Mouse (Mus musculus): ENCODE measurements around the gene Gjb5.
A peak's percentile ranks its signal among the peaks of the same experiment; 100 is the strongest.

Gjb5 gene

GRCm38 (mm10) chr4:127358018-127358417 is at the start of gene Gjb5:
TSS of gene Gjb5 (minus strand) at chr4:127358181.
- no peak for DNase-seq (ENCODE audit: low spot score in 2 of 2)

DNA sequence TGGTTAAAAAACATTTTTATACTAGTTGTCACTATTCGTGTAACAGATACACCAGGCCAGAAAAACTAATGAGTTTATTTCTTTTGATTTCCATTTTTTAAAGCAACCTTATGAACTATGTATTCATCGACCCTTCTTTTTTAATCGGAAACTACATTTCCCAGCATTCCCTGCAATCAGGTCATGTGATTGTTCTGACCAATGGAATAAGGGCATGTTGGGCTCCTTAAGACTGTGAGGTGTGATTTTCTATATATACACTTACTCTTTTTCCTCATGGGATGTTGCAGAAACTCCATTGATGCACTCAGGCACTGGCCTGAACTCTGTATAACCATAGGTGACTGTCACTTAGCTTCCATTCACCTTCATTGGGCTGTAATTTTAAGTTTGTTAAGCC is 44.6 kb upstream of the Gjb5 start:
- DNase-seq (ENCODE audit: low spot score in 2 of 2) = no peak

DNA sequence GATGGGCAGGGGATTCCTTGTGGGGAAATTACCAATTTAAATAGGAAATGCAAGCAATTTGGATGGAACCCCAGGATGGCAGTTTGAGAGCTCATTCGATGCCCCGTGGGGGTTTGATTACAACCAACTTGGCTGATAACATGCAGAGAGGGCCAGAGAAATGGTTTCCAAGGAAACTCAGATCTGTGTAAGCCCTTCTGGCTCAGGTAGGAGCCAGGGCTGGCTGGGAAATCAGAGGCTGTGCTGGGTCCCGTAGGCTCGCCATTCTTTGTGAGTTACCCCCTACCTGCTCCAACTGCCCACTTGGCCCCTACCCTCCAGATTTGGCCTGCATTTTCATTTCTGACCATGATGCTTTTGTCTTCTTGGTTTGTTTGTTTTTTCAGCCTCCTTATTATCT is 44.2 kb upstream of the Gjb5 start:
- DNase-seq (ENCODE audit: low spot score in 2 of 2) = no peak

DNA sequence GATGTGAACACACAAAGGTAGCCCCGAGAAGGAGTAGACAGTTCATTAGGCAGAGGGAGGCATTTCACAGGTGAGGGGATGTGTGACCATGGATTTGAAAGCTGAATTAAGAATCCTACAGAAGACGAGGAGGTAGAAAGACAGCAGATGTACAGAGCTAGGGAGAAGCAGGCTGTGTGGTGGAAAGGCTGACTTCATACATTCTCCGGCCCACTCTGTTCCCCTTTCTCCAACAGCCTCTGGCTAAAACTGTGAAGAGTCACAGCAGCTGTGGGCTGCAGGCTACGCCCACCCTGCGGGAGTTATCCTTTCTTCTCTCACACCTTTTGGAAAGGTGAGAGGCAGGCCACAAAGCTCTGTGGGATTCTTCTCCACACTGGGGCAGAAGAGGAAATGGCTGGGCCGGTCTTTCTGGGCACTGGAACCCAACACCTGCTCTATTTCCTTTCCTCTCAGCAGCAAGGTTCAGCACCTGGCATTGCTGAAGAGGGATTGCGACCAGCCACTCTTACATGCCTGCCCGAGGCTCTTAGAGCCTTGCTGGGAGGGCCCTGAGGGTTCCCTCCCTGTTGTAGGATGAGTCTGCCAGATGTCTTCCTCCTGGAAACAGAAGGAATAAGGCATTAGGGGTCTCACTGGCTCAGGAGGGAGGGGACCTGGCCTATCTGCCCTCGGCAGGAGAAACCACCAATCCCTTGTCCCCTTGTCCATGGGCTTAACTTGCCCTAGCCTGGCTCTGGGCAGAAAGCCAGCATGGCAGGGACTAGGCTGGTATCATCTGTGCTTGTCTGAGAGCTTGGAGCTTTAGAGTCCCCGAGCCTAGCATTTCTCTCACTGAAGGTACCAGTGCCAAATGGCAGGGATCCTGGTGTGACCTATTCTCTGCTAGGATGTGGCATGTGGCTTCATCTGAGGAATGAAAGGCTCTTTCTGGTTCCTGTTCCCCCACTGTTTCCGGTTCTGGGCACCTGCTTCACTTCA is 42.5 kb upstream of the Gjb5 start:
- peak in 1 of 2 experiments; percentile 77 for DNase-seq (ENCODE audit: low spot score in 2 of 2)

- no peak for DNase-seq (ENCODE audit: low spot score in 2 of 2)
Measured at GRCm38 (mm10) chr4:127395591-127395990, 37.6 kb upstream of the Gjb5 start.

- DNase-seq (ENCODE audit: low spot score in 2 of 2) = no peak
Measured at GRCm38 (mm10) chr4:127389645-127390044, 31.7 kb upstream of the Gjb5 start.

DNA sequence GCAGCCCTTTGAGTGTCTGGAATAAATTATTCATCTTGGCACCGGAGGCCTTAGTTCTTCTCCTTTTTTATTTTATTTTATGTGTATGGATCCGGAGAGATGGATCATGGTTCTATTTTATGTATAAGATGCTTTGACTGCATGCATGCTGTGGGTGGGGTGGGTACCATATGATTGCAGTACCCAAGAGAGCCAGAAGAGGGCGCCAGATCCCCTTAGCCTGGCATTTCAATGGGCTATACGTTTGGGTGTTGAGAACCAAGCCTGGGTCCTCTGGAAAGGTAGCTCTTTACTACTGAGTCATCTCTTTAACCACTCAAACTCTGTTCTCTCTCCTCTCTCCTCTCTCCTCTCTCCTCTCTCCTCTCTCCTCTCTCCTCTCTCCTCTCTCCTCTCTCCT is 19.4 kb upstream of the Gjb5 start:
- DNase-seq (ENCODE audit: low spot score in 2 of 2) = no peak

- no peak for DNase-seq (ENCODE audit: low spot score in 2 of 2)
Measured at GRCm38 (mm10) chr4:127375541-127376177, 17.7 kb upstream of the Gjb5 start.

DNA sequence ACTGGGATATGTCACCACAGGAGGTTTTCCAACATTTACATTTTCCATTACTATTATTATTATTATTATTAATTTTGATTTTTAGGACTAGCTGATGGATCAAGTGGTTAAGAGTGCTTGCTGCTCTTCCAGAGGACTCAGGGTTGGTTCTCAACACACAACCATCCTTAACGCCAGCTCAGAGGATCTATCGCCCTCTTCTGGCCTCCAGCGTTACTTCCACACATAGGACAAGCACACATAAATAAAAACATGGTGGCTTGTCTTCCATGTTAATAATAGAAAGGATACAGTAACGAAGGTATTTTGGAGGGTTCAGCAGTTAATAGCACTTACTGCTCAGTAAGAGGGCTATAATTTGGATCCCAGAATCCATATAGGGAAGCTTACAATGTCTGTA is 16.7 kb upstream of the Gjb5 start:
- no peak for DNase-seq (ENCODE audit: low spot score in 2 of 2)

DNA sequence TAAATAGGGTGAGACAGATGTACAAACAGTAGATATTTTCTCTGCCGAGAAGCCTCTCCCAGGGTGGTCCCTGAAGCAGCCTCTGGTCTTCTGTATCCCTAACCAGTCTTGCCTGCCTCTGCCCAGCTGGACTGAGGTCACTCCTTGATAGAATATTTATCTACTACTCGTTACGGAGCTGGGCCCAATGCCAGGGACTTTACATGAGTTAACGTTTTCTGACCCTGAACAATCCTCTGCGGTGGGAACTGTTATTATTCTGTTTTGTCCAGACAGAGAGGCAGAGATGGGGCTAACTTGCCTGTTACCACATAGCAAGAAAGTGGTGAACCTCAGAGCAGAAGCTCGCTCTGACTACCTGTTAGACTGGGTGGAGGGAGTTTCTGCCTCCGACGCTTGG is 15.5 kb upstream of the Gjb5 start:
- DNase-seq (ENCODE audit: low spot score in 2 of 2) = no peak

DNA sequence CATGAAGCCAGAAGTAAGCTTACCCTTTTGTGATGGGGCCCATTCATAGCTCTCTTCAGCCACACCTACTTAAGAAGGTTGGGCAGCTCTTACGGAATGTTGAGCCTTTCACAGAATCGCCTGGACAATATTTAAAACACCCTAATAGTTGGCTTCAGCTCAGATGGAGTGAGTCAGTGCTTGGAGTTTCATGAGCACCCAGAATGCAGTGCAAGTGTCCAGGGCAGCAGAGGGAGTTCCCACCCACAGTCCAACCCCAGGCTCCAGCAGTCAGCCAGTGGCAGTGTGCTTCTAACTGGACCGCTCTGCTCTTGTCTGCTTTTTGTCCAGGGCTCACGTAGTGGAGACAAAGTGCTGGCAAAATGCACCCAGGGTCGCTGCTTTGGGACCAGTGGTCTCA is 13.6 kb upstream of the Gjb5 start:
- no peak for DNase-seq (ENCODE audit: low spot score in 2 of 2)

DNA sequence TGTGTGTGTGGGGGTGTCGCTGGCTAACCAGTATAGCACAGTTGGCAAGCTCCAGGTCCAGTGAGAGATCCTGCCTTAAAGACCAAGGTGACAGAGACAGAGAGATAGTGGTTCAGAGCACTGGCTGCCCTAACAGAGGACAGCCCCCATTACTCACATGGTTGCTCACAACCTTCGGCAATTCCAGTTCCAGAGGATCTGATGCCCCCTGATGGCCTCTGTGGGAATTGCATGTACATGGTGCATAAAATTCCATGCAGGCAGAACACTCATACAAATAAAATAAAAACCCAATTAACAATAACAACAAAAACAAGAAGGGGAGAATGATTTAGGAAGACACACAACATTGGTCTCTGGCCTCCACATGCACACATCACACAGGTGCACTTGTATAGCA is 12.5 kb upstream of the Gjb5 start:
- DNase-seq (ENCODE audit: low spot score in 2 of 2) = peak in 1 of 2 experiments; percentile 45

DNA sequence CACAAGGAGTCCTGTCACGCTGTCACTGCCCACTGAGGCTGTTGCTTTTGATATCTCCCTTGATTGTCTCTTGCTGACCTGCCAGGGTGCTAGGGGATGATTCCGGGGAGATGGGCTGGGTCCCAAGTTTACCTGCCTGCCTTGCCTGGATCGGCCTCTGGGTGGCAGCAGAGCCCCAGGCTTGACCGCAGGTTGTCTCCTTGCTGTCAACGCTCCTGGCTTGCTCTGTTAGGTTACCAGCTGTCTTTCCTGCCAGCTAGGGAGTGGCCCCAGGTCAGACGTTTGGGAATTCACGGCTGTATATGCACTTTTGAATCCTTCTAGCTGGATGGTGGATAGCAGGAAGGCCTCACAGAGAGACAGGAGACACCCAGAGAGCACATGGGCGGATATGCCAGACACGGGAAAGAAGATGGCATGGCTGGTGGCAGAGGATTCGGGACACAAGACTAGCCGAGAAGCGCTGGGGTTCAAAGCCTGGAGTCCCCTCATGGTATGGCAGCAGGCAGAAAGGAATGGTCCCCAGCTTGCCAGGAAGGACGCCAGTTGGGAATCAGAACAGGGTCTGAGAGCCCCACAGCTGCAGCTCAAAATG is 10.5 kb upstream of the Gjb5 start:
- peak; percentile 82 to 90 for DNase-seq (ENCODE audit: low spot score in 2 of 2)

- no peak for DNase-seq (ENCODE audit: low spot score in 2 of 2)
Measured at GRCm38 (mm10) chr4:127365834-127366233, 7.9 kb upstream of the Gjb5 start.

DNA sequence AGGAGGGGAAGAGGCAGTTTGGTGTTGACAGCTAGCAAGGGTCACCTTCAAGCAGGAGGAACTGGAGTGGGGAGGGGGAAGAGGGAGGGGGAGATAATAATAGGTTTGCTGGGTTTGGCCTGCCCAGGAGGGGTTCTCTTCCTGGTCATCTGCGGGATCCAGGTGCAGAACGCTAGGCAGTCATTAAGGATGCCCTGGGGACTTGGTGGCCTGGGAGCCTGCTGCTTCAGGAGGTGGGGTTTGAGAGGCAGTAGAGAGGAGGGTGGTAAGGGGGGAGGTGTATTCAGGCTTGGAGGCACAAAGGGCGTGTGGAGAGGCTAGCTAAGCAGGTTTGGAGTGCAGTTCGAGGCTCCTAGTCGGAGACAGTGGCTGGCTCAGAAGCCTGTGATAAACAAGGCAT is 7.5 kb upstream of the Gjb5 start:
- DNase-seq (ENCODE audit: low spot score in 2 of 2) = no peak

- no peak for DNase-seq (ENCODE audit: low spot score in 2 of 2)
Measured at GRCm38 (mm10) chr4:127364431-127364830, 6.5 kb upstream of the Gjb5 start.

- no peak for DNase-seq (ENCODE audit: low spot score in 2 of 2)
Measured at GRCm38 (mm10) chr4:127363331-127363730, 5.3 kb upstream of the Gjb5 start.

DNA sequence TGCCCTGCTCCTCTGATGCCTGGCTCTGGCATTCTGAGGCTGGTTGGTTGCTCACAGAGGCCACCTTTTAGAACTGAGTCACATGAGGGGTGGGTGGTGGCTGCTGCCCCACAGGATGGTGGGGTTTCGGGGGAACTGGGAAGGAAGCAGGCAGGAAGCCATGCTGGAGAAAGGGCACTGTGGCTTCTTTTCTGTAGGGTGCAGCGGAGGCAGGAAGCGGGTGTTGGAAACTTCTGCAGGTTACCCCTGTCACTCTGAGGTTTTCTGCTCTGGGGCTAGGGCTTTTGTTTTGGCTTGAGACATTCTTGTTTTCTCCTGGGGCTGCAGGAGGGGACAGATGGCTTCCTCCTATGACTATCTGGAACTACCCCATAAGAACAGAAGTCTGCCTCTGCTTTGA is 4.5 kb upstream of the Gjb5 start:
- DNase-seq (ENCODE audit: low spot score in 2 of 2) = no peak

GRCm38 (mm10) chr4:127354506-127355485 is 3.2 kb downstream of the Gjb5 start:
- no peak for DNase-seq (ENCODE audit: low spot score in 2 of 2)

- no peak for DNase-seq (ENCODE audit: low spot score in 2 of 2)
Measured at GRCm38 (mm10) chr4:127353951-127354438, 4.0 kb downstream of the Gjb5 start, which contains the start of gene Gjb4. TSS of gene Gjb4 (minus strand) at chr4:127354081.

- no peak for DNase-seq (ENCODE audit: low spot score in 2 of 2)
Measured at GRCm38 (mm10) chr4:127352594-127352993, 5.4 kb downstream of the Gjb5 start.
